Mouse (Mus musculus) heart, postnatal 25 days (tissue): ENCODE data around the gene Prmt1. TPM values are rescaled to one million over a fixed set of nuclear protein-coding genes. Genes with fewer than 3 reads are reported as not detected.

Experiments
- DNase-seq: peaks from one replicate; pipeline ENCODE4 v3.0.0; 2022; ENCODE audit warnings: low spot score
- intact Hi-C: fragments of 180-260 bp; cut with DNase I; formaldehyde crosslinking; loops from one replicate; pipeline ENCODE4 v1.15.1; 2025
- microRNA-seq: library from miRNA; unstranded; fragments of <30 nt; microRNA quantifications from one replicate; pipeline ENCODE4 v1.2.0, GENCODE M21; 2022
- total RNA-seq, 2 experiments: library from RNA; stranded (reverse); gene quantifications; 2 replicates each; pipeline ENCODE4 v1.2.3; 2021

Gene Prmt1
- total RNA-seq, 2 experiments from 2014 or later, result 105 to 111 TPM

DNA sequence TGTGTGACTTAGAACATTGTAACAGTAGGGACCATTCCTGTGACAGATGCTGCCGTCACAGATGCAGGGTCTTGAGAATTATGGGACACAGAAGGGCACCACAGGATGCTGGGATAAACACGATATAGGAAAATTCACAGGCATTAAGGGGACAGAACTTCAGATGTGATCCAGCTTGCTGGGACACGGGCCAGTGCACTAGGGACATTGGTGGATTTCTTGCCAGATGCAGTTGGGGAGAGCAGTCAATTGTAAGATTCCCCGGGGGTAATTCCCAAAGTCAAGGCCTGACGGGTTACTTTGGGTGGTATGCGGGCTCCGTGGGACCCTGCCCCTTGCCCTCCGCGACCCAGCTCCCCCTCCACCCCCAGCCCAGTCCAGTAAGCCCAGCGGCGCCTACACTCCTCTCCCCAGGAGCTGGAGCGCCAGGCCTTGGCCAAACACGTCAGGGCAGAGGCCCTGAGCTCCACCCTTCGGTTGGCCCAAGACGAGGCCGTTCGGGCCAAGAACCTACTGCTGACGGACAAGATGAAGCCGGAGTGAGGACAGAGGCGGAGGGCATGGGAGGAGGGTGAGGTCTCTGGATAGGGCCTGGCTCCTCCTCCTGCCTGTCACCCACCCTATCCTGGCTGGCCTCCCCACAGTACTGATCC lies 29.1 kb downstream of the Prmt1 start:
- intact Hi-C loops, result loop anchor here (1.0 to 5.0 kb wide), 2 partner anchors 32 to 235 kb away; no protein-coding TSS in a partner anchor
- DNase-seq, result peak; percentile 76

DNA sequence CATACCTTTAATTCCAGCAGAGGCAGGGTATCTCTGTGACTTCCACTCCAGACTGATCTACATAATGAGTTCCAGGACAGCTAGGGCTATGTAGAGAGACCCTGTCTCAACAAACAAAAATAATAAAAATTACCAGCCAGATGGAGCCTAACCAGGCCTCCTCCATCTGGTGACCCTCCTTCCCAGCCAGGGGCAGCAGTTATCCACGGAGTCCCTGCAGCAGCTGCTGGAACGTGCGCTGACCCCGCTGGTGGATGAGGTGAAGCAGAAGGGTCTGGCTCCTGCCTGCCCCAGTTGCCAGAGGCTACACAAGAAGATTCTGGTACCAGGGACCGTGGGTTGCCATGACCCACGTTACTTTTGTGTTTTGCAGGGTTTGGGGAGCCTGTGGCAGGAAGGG lies 30.1 kb downstream of the Prmt1 start:
- no peak for DNase-seq
- intact Hi-C loops, result loop anchor here (5.0 kb wide), 1 partner anchor 234 kb away; no protein-coding TSS in a partner anchor

- intact Hi-C loops, result loop anchor here (5.0 kb wide), 1 partner anchor 233 kb away; no protein-coding TSS in a partner anchor
Measured at GRCm38 (mm10) chr7:44955628-44956027, 30.7 kb downstream of the Prmt1 start.

DNA sequence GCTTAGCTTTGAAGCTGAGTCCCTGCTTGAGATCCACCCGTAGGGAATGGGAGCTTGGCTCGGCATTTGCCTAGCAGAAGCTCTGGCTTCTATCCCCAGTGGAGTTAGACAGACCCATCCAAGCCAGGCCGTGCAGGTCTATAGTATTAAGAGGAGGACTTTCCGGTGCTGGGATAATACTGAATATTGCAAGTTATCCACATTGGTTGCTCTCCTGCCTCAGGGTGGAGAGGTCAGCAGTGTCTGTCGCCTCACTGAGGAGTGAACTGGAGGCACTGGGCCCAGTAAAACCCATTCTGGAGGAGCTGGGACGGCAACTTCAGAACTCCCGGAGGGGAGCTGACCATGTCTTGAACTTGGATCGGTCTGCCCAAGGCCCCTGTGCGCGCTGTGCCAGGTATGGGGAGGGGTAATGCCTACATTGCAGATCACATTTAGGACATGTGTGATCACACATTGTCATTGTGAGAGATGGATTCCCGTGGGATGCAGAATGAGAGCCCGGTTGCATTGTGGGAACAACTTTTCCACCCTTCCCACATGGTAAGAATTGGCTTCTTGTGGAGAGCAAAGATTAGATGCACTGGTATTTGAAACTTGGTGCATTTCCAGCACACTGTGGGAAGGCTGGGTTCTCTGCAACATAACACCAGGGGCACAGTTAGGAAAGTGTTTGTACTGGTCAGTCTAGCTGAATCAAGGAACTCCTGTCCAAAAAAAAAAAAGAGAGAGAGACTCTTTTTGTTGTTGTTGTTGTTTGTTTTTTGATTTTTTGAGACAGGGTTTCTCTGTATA lies 32.1 kb downstream of the Prmt1 start:
- intact Hi-C loops, result no loop called here

More at GRCm38 (mm10) chr7:44955628-44956027, 30.7 kb downstream of the Prmt1 start:
- DNase-seq, result no peak

GRCm38 (mm10) chr7:44953561-44953960 lies 32.8 kb downstream of the Prmt1 start:
- DNase-seq, result no peak
- intact Hi-C loops, result no loop called here

More for the DNA sequence above, 32.1 kb downstream of the Prmt1 start:
- no peak for DNase-seq

GRCm38 (mm10) chr7:44952611-44953306 lies 33.6 kb downstream of the Prmt1 start:
- peak; percentile 90 for DNase-seq
- intact Hi-C loops, result no loop called here

- intact Hi-C loops, result loop anchor here (1.0 kb wide), 1 partner anchor 20 kb away; no protein-coding TSS in a partner anchor
- DNase-seq, result peak; percentile 72
Measured at GRCm38 (mm10) chr7:44951960-44952359, 34.4 kb downstream of the Prmt1 start.

DNA sequence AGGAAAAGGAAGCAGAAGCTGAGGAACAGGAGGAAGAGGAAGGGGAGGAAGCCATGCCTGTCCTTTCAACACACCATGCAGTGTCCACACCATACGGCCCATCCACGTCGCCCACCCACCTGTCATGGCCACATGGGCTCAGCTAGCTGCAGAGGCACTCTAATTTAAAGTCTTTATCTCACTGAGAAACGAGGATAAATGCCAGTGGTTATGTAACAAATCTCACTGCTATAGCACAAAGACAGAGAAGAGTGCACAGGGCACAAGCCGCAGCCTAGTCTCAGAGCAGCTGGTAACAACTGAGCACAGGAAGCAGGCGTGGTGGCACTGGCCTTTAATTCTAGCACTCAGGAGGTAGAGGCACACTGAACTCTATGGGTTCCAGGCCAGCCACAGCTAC lies 36.4 kb downstream of the Prmt1 start:
- no peak for DNase-seq
- intact Hi-C loops, result no loop called here

- DNase-seq, result no peak
- intact Hi-C loops, result no loop called here
Measured at GRCm38 (mm10) chr7:44942904-44943303, 43.5 kb downstream of the Prmt1 start, which contains the start of gene Tsks. Tsks (plus strand) TSS chr7:44943204.

GRCm38 (mm10) chr7:44938680-44939079 lies 47.7 kb downstream of the Prmt1 start:
- intact Hi-C loops, result no loop called here
- DNase-seq, result no peak

- intact Hi-C loops, result no loop called here
- peak; percentile 100 for DNase-seq
Measured at GRCm38 (mm10) chr7:44929204-44930151, 56.9 kb downstream of the Prmt1 start, which contains the start of gene Ap2a1. Ap2a1 (minus strand) TSS chr7:44929496.

DNA sequence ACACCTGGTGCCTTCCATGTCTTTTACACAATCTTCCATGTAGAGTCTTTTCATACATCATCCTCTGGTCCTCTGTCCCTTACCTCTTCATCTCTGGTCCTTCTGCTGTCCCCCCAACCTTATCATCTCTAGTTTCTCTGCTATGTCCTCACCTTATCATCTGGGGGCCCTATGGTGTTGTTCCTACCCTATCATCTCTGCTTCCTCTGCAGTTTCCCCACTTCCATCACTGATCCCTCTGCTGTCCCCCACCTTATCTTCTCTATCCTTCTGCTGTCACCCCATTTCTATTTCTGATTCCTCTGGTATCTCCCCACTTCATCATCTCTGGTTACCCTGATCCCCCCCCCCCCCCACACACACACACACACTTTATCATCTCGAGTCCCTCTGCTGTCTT lies 57.8 kb downstream of the Prmt1 start:
- no peak for DNase-seq
- intact Hi-C loops, result no loop called here

Small RNA genes lying within 50 kb of the gene (microRNA-seq; reads per million reads assigned to microRNA genes)
- not detected for gene Mir7054

Other genes with a start within 250 kb of the Prmt1 start
- gene Vrk3, start 238.2 kb downstream of the Prmt1 start, total RNA-seq, result 10 to 100 TPM; 22.8 to 24.3 TPM
- gene Zfp473, start 235.5 kb downstream of the Prmt1 start, total RNA-seq, result under 1 TPM in 1 of 2 experiments, not detected in 1; 0.21 TPM
- 10 to 100 TPM; 26.0 to 28.6 TPM for gene Nup62, start 170.5 kb downstream of the Prmt1 start, total RNA-seq
- gene Il4i1, start 170.2 kb downstream of the Prmt1 start, total RNA-seq, result 1 to 10 TPM in 1 of 2 experiments, under 1 TPM in 1; 0.62 to 2.2 TPM
- gene Atf5, start 169.9 kb downstream of the Prmt1 start, total RNA-seq, result 10 to 100 TPM; 63.7 to 64.5 TPM
- gene Akt1s1, start 137.6 kb downstream of the Prmt1 start, total RNA-seq, result 10 to 100 TPM; 61.8 to 75.9 TPM
- gene Tbc1d17, start 137.5 kb downstream of the Prmt1 start, total RNA-seq, result 10 to 100 TPM; 44.3 to 47.0 TPM
- 10 to 100 TPM; 16.0 to 16.6 TPM for gene Pnkp, start 129.4 kb downstream of the Prmt1 start, total RNA-seq
- gene Ptov1, start 116.8 kb downstream of the Prmt1 start, total RNA-seq, result 100 to 1,000 TPM; 153 to 165 TPM
- 10 to 100 TPM; 66.7 to 73.9 TPM for gene Med25, start 93.9 kb downstream of the Prmt1 start, total RNA-seq
- 10 to 100 TPM; 12.9 to 15.0 TPM for gene Fuz, start 90.5 kb downstream of the Prmt1 start, total RNA-seq
- 10 to 100 TPM; 72.5 to 73.1 TPM for gene Ap2a1, start 57.1 kb downstream of the Prmt1 start, total RNA-seq
- not detected for gene Tsks, start 43.4 kb downstream of the Prmt1 start, total RNA-seq
- gene Cpt1c, start 11.7 kb downstream of the Prmt1 start, total RNA-seq, result 1 to 10 TPM; 2.7 to 3.1 TPM
- 10 to 100 TPM; 28.3 to 30.9 TPM for gene Irf3, start 11.1 kb upstream of the Prmt1 start, total RNA-seq
- gene Bcl2l12, start 12.1 kb upstream of the Prmt1 start, total RNA-seq, result 10 to 100 TPM; 10.2 to 11.2 TPM
- 10 to 100 TPM; 45.5 to 49.7 TPM for gene Scaf1, start 29.8 kb upstream of the Prmt1 start, total RNA-seq
- gene Rras, start 31.4 kb upstream of the Prmt1 start, total RNA-seq, result 10 to 100 TPM; 48.9 to 56.6 TPM
- 10 to 100 TPM; 23.2 to 27.7 TPM for gene Prr12, start 66.3 kb upstream of the Prmt1 start, total RNA-seq
- 10 to 100 TPM; 25.7 to 27.8 TPM for gene Nosip, start 75.9 kb upstream of the Prmt1 start, total RNA-seq
- 1 to 10 TPM; 6.8 to 7.1 TPM for gene Prrg2, start 76.1 kb upstream of the Prmt1 start, total RNA-seq
- gene Rcn3, start 105.7 kb upstream of the Prmt1 start, total RNA-seq, result 10 to 100 TPM; 28.1 to 32.4 TPM
- gene Fcgrt, start 117.3 kb upstream of the Prmt1 start, total RNA-seq, result 10 to 100 TPM; 66.1 to 71.7 TPM
- 100 to 1,000 TPM; 517 to 569 TPM for gene Rps11, start 137.9 kb upstream of the Prmt1 start, total RNA-seq
- gene Rpl13a, start 142.2 kb upstream of the Prmt1 start, total RNA-seq, result 100 to 1,000 TPM; 613 to 620 TPM
- not detected for gene Gm45713, start 149.7 kb upstream of the Prmt1 start, total RNA-seq
- 10 to 100 TPM in 1 of 2 experiments, 1 to 10 TPM in 1; 5.3 to 15.0 TPM for gene Flt3l, start 149.9 kb upstream of the Prmt1 start, total RNA-seq
- gene Pih1d1, start 167.7 kb upstream of the Prmt1 start, total RNA-seq, result 10 to 100 TPM; 29.7 to 30.9 TPM
- gene Aldh16a1, start 168.0 kb upstream of the Prmt1 start, total RNA-seq, result 10 to 100 TPM; 23.5 to 37.6 TPM
- gene Slc17a7, start 177.4 kb upstream of the Prmt1 start, total RNA-seq, result 10 to 100 TPM; 18.1 to 18.7 TPM
- not detected for gene Gfy, start 193.0 kb upstream of the Prmt1 start, total RNA-seq
- not detected for gene Pth2, start 194.4 kb upstream of the Prmt1 start, total RNA-seq
- gene Ccdc155, start 218.3 kb upstream of the Prmt1 start, total RNA-seq, result not detected
- gene Dkkl1, start 225.6 kb upstream of the Prmt1 start, total RNA-seq, result not detected
- 10 to 100 TPM in 1 of 2 experiments, 1 to 10 TPM in 1; 7.0 to 12.0 TPM for gene Tead2, start 229.2 kb upstream of the Prmt1 start, total RNA-seq